Mouse (Mus musculus) intestine, embryonic 15.5 days (tissue): ENCODE results near the gene Usp51. TPM values are rescaled to one million over a fixed set of nuclear protein-coding genes. Genes with fewer than 3 reads are reported as not detected.
"Not testable (repeated sequence)": the region's sequence is repeated elsewhere in the genome, so short reads cannot be mapped to it uniquely, and the experiment has no call there.

Experiments
- ATAC-seq: fragments of 200-750 bp; cut with Nextera tagmentation; 2 replicates; pipeline ENCODE4 v1.8.0; 2017; ENCODE audit warnings: moderate TSS enrichment, moderate library complexity
- H3K27ac ChIP-seq: fragments of 300-500 bp; sonication (generic); 2 replicates; pipeline ENCODE4 v1.5.1; 2015; ENCODE audit warnings: mild to moderate bottlenecking, inconsistent platforms
- H3K27me3 ChIP-seq: fragments of 300-500 bp; sonication (generic); replicated peaks from 2 replicates; pipeline ENCODE4 v1.6.1; 2015; ENCODE audit warnings: inconsistent platforms
- H3K36me3 ChIP-seq: fragments of 300-500 bp; sonication (generic); 2 replicates; pipeline ENCODE4 v1.6.1; 2015; ENCODE audit warnings: inconsistent platforms
- H3K4me1 ChIP-seq: fragments of 300-500 bp; sonication (generic); replicated peaks from 2 replicates; pipeline ENCODE4 v1.6.1; 2015; ENCODE audit warnings: inconsistent platforms
- H3K4me2 ChIP-seq: fragments of 300-500 bp; sonication (generic); replicated peaks from 2 replicates; pipeline ENCODE4 v1.6.1; 2015; ENCODE audit warnings: mild to moderate bottlenecking, inconsistent platforms
- H3K4me3 ChIP-seq: fragments of 300-500 bp; sonication (generic); replicated peaks from 2 replicates; pipeline ENCODE4 v1.5.1; 2015; ENCODE audit warnings: inconsistent platforms
- H3K9ac ChIP-seq: fragments of 300-500 bp; sonication (generic); 2 replicates; pipeline ENCODE4 v1.6.1; 2015; ENCODE audit warnings: inconsistent platforms
- H3K9me3 ChIP-seq: fragments of 300-500 bp; sonication (generic); 2 replicates; pipeline ENCODE4 v1.6.1; 2016; ENCODE audit warnings: inconsistent platforms
- WGBS: fragments of 180-500 bp; shearing (Covaris S2); methylation state at CpG from one replicate; pipeline ENCODE4 v1.1.7; 2015; 5-methylcytosine and 5-hydroxymethylcytosine counted together
- polyA plus RNA-seq: library from polyadenylated mRNA; unstranded; fragments of >200 nt; fragmentation: Nextera tagmentation; extraction: Ambion mirVana; gene quantifications from 2 replicates; pipeline ENCODE4 v1.2.1, GENCODE M21; 2015

Gene Usp51
- polyA plus RNA-seq, 1 experiment from 2014 or later = 0.73 TPM

- Histone ChIP-seq H3K4me2 (peak within 1 kb of the TSS; percentile 60), H3K36me3 (no peaks in the 10 kb centered on the region), H3K9me3 (no peaks in the 10 kb centered on the region), H3K9ac (peak within 1 kb of the TSS; percentile 56), H3K4me1 (no peaks in the 10 kb centered on the region), H3K27ac (peak within 1 kb of the TSS; percentile 84), H3K27me3 (no peaks in the 10 kb centered on the region; the same call in 1 of the 2 replicates), H3K4me3 (peak within 1 kb of the TSS; percentile 50)
- peak; percentile 96 for ATAC-seq
- 21% methylated on average over 49 of the region's 49 CpGs for WGBS
These were observed 31.1 kb downstream of the Usp51 start, which contains the start of gene Mageh1 for GRCm38 (mm10) chrX:153037087-153037971. Gene Mageh1 (minus strand): TSS chrX:153037575.

- ATAC-seq = peak; percentile 78
- H3K36me3 ChIP-seq, H3K9me3 ChIP-seq, H3K27ac ChIP-seq, H3K27me3 ChIP-seq, H3K4me1 ChIP-seq, H3K9ac ChIP-seq: not testable (repeated sequence)
- Histone ChIP-seq H3K4me2 (peak overlapping the region; percentile 60), H3K4me3 (peak overlapping the region; percentile 50; the same call in 1 of the 2 replicates)
- 30% methylated on average over 9 of the region's 22 CpGs for WGBS
These were observed 31.9 kb downstream of the Usp51 start for GRCm38 (mm10) chrX:153037972-153038744.

Other genes starting within 250 kb of the Usp51 start
- gene Shroom2, start 237.0 kb upstream of the Usp51 start, polyA plus RNA-seq = 5.6 TPM in 2 replicates
- 0.18 and 0.24 TPM in 2 replicates for gene Gpr143, start 224.5 kb upstream of the Usp51 start, polyA plus RNA-seq
- 39.1 and 39.9 TPM in 2 replicates for gene Mageh1, start 31.1 kb downstream of the Usp51 start, polyA plus RNA-seq
- gene Foxr2, start 112.3 kb downstream of the Usp51 start, polyA plus RNA-seq = not detected in 2 replicates
- 1.5 and 1.7 TPM in 2 replicates for gene Rragb, start 133.5 kb downstream of the Usp51 start, polyA plus RNA-seq
- gene Klf8, start 231.0 kb downstream of the Usp51 start, polyA plus RNA-seq = 0.49 and 0.54 TPM in 2 replicates